Mouse (Mus musculus) E14TG2a.4 (cell line): ENCODE data around the gene Prr5l.

Source experiments
- H3K27me3 ChIP-seq: 2 replicates; pipeline ENCODE4 v1.6.1; 2014; ENCODE audit warnings: low read length, control low read depth; ENCODE audit not compliant: insufficient read depth
- H3K36me3 ChIP-seq: 2 replicates; pipeline ENCODE4 v1.6.1; 2014; ENCODE audit warnings: low read length, control low read depth; ENCODE audit not compliant: insufficient read depth
- H3K4me1 ChIP-seq: replicated peaks from 2 replicates; pipeline ENCODE4 v1.6.1; 2014; ENCODE audit warnings: low read depth, low read length, control low read depth
- H3K4me3 ChIP-seq: replicated peaks from 2 replicates; pipeline ENCODE4 v1.5.1; 2014; ENCODE audit warnings: mild to moderate bottlenecking, low read length
- H3K9me3 ChIP-seq: 2 replicates; pipeline ENCODE4 v1.6.1; 2014; ENCODE audit warnings: low read length, control low read depth
- CTCF ChIP-seq: conservative IDR thresholded peaks from 2 replicates; pipeline ENCODE4 v1.5.1; 2014; ENCODE audit warnings: low read length
- NANOG ChIP-seq: IDR thresholded peaks from 2 replicates; pipeline ENCODE4 v1.6.1; 2014; ENCODE audit warnings: borderline replicate concordance, low read length, mixed read lengths
- POU5F1 ChIP-seq: IDR thresholded peaks from 2 replicates; pipeline ENCODE4 v1.6.1; 2014; ENCODE audit warnings: low read length, borderline replicate concordance

The Prr5l gene

GRCm38 (mm10) chr2:101796287-101797115, 86.3 kb downstream of the Prr5l start:
- H3K36me3 ChIP-seq: no peaks in the 10 kb centered on the region
- TF ChIP-seq NANOG (no peak), CTCF (peak; percentile 50), POU5F1 (no peak)
- no peaks in the 10 kb centered on the region for H3K9me3 ChIP-seq
- H3K4me1 ChIP-seq: peaks cover 20% of the 10 kb centered on the region
- peak overlapping the region; percentile 79 for H3K4me3 ChIP-seq
- peaks cover 78% of the 10 kb centered on the region for H3K27me3 ChIP-seq

DNA sequence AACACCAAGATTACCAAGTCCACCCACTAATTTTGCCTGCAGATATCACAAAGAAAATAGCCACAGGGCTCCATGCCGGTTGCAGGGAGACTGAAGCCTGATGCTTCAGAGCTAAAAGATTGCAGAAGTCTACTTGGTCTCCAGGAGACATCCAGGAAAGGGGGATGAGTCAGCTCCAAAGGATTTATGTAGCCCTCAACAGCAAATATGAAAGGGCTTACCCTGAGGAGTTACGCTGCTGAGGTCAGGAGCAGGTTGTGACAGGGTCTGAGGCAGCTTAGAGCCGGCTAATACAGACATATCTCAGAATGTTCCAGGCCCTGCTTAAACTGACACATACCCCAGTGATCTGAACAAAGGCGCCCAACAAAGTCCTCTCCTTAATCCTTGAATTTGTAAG, 90.7 kb downstream of the Prr5l start:
- H3K27me3 ChIP-seq: peaks cover 46% of the 10 kb centered on the region
- H3K9me3 ChIP-seq: no peaks in the 10 kb centered on the region
- TF ChIP-seq CTCF (no peak), POU5F1 (no peak), NANOG (no peak)
- peaks cover 12% of the 10 kb centered on the region for H3K4me1 ChIP-seq
- H3K4me3 ChIP-seq: no peak overlapping the region
- H3K36me3 ChIP-seq: no peaks in the 10 kb centered on the region

DNA sequence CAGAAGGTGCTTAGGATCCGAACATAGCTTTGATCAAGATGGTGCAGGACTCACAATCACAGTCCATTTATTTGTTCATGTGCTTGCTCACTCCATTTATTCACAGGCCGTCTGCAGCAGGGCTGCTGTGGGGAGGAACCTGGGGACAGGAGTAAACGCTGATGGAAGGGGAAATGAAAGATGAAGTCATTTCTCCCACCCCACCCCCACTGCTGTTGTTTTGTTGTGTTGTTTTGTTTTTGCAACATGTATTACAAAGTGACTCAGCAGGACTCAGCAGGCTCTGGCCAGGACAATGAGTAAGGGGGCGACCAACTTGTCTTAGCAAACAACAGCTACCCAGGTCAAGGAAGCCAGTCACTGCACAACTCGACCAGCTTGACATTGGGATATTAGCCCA, 99.6 kb downstream of the Prr5l start:
- Histone ChIP-seq H3K9me3 (no peaks in the 10 kb centered on the region), H3K36me3 (no peaks in the 10 kb centered on the region), H3K27me3 (no peaks in the 10 kb centered on the region), H3K4me1 (peaks cover 12% of the 10 kb centered on the region), H3K4me3 (no peak overlapping the region)
- TF ChIP-seq CTCF (no peak), POU5F1 (no peak), NANOG (no peak)

GRCm38 (mm10) chr2:101781357-101781777, 101.5 kb downstream of the Prr5l start:
- H3K36me3 ChIP-seq: no peaks in the 10 kb centered on the region
- no peaks in the 10 kb centered on the region for H3K9me3 ChIP-seq

DNA sequence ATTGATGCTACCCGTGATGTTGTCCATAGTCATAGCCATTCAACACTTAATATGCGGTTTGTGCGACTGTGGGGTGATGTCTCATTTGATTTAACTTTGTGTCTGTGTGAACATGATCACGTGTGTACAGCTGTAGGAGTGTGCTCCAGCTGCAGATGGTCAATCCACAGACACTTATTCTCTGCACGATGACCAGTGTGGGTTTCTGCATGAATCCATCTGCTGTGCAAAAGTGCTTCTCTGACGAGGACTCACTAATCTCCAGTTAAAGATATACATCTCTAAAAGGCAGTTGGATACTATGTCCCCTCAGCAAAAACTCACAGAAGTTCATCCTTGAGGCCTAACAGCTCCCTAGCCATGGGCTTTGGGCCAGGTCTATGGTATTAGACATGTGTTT, 104.7 kb downstream of the Prr5l start:
- Histone ChIP-seq H3K9me3 (no peaks in the 10 kb centered on the region), H3K27me3 (no peaks in the 10 kb centered on the region; the same call in 1 of the 2 replicates), H3K4me1 (peaks cover 10% of the 10 kb centered on the region), H3K36me3 (no peaks in the 10 kb centered on the region), H3K4me3 (no peak overlapping the region)
- TF ChIP-seq CTCF: no peak
- no peak for TF ChIP-seq POU5F1
- no peak for TF ChIP-seq NANOG

More at GRCm38 (mm10) chr2:101781357-101781777, 101.5 kb downstream of the Prr5l start:
- H3K4me3 ChIP-seq: no peak overlapping the region
- peaks cover 10% of the 10 kb centered on the region for H3K4me1 ChIP-seq
- TF ChIP-seq NANOG (no peak), CTCF (no peak)
- no peaks in the 10 kb centered on the region for H3K27me3 ChIP-seq

DNA sequence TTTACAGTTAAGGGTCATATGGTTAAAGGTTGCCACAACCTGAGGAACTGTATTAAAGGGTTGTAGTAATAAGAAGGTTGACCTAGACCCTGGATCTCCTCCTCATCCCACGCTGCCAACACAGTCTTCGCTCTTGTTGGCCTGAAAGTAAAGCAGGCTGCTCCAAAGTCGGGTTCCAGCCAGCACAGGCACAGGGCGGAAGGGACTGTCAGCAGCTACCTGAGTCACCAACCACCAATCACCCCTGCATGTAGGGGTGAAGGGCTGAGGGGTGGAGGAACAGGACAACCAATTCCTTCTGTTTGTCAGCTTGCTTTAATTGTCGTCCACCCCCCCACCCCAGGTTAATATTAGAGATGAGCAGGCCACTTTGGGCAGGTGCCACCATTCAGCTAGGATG, 119.3 kb downstream of the Prr5l start:
- Histone ChIP-seq H3K27me3 (no peaks in the 10 kb centered on the region), H3K4me1 (no peaks in the 10 kb centered on the region; the same call in 1 of the 2 replicates)

GRCm38 (mm10) chr2:101762955-101763386, 119.9 kb downstream of the Prr5l start:
- Histone ChIP-seq H3K27me3 (no peaks in the 10 kb centered on the region), H3K9me3 (no peaks in the 10 kb centered on the region), H3K4me3 (no peak overlapping the region), H3K4me1 (peaks cover 5% of the 10 kb centered on the region), H3K36me3 (no peaks in the 10 kb centered on the region)
- TF ChIP-seq NANOG (no peak), POU5F1 (no peak), CTCF (no peak)

More for the DNA sequence above, 119.3 kb downstream of the Prr5l start:
- no peaks in the 10 kb centered on the region for H3K9me3 ChIP-seq
- TF ChIP-seq NANOG (no peak), POU5F1 (no peak), CTCF (no peak)
- H3K4me3 ChIP-seq: no peak overlapping the region
- H3K36me3 ChIP-seq: no peaks in the 10 kb centered on the region

DNA sequence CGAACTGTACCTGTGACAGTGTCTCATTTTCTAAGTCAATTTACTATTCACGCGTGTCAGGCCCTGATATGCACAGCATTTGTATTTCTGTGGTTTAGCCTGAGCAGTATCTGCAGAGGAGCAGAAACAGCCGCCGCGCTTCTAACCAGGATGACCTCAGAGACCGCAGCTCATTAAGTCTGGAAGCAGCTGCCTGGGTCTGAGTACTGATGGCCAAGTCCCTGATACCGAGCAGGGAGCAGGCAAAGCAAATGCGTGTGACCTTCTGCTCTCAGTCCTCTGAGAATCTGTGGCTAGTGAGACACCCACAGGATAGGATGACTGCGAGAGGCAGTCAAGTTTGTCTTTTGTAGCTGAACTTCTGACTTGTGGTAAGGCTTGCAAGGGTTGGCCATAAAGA, 120.4 kb downstream of the Prr5l start:
- TF ChIP-seq POU5F1: no peak
- no peak for TF ChIP-seq CTCF
- no peak for TF ChIP-seq NANOG
- Histone ChIP-seq H3K9me3 (no peaks in the 10 kb centered on the region), H3K27me3 (no peaks in the 10 kb centered on the region)

GRCm38 (mm10) chr2:101761898-101762297, 120.9 kb downstream of the Prr5l start:
- H3K4me3 ChIP-seq: no peak overlapping the region
- TF ChIP-seq CTCF: no peak
- no peak for TF ChIP-seq NANOG
- TF ChIP-seq POU5F1: no peak
- no peaks in the 10 kb centered on the region for H3K27me3 ChIP-seq
- H3K4me1 ChIP-seq: peaks cover 15% of the 10 kb centered on the region
- no peaks in the 10 kb centered on the region for H3K9me3 ChIP-seq
- H3K36me3 ChIP-seq: no peaks in the 10 kb centered on the region

More for the DNA sequence above, 120.4 kb downstream of the Prr5l start:
- Histone ChIP-seq H3K4me3 (no peak overlapping the region), H3K36me3 (no peaks in the 10 kb centered on the region), H3K4me1 (peaks cover 10% of the 10 kb centered on the region)
